Mouse (Mus musculus): ENCODE measurements around the gene Fgf3.

DNA sequence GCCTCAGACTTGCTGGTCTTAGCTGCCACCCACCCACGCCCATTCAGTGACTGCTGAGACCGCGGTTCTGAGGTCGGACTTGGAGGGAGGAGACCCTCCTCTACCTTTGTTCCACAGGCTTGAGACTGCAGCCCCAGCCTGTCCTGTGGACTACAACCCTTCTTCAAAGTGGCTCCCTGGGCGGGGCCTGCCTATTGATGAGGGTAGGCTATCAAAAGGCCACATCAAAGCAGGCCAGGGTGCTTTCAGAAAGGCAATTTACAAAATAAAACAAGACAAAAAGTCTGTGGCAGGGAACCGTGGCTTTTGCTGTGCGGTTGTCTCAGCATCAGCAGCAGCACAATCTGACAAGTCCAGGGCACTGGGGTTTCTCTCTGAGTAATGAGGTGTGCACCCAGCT, 16.0 kb upstream of the Fgf3 start:
- TF ChIP-seq POLR2A (IDR thresholded peaks at IDR 0.05; ENCODE audit: low read depth, low read length) (no peak), CTCF (IDR thresholded peaks at IDR 0.05; ENCODE audit: extremely low read depth, insufficient read depth, insufficient read length, insufficient replicate concordance) (no peak)
